Mouse (Mus musculus) cerebellum, postnatal 14 days (tissue): ENCODE data around the gene Hist1h2aa.

Source experiments
- DNase-seq, 2 experiments: peaks; one replicate each; pipeline ENCODE4 v3.0.0; 2021; ENCODE audit warnings: mixed read lengths in 2 of 2

Hist1h2aa gene

GRCm38 (mm10) chr13:23934211-23934520 lies at the start of gene Hist1h2aa:
TSS of gene Hist1h2aa (plus strand) at chr13:23934462.
- no peak for DNase-seq

GRCm38 (mm10) chr13:23885540-23885939 lies 48.7 kb upstream of the Hist1h2aa start:
- DNase-seq, result no peak

DNA sequence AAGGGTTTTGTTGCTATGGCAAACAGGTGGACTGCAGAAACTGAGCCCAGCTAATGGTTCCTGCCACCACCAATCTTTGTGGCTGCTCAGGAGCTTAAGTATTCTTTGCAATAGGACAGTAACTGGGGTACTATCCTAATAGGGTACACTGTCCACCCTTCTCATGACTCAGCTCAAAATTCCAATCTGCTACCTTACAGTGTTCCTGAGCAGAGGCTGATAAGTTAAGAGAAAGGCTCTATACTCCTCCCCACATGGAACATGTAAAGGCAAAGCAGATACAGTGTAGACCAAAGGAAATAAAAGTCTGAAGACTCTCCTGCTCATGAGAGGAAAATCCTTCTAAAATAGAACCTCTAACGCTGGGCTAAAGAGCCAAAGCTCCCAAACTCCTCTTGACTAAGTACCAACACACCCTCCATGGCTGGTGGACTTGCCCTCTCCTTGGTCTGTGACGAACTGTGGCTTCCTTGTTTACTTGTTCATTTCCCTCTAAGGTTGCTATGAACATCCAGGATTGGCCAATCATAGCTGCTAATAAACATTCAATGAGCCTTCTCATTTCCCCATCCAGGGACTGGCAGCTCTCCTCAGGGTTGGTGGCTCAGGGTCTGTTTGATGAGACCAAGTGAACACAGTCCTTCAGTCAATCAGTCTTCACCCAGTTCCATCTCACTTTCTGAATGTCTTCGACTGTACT lies 47.1 kb upstream of the Hist1h2aa start:
- no peak for DNase-seq

DNA sequence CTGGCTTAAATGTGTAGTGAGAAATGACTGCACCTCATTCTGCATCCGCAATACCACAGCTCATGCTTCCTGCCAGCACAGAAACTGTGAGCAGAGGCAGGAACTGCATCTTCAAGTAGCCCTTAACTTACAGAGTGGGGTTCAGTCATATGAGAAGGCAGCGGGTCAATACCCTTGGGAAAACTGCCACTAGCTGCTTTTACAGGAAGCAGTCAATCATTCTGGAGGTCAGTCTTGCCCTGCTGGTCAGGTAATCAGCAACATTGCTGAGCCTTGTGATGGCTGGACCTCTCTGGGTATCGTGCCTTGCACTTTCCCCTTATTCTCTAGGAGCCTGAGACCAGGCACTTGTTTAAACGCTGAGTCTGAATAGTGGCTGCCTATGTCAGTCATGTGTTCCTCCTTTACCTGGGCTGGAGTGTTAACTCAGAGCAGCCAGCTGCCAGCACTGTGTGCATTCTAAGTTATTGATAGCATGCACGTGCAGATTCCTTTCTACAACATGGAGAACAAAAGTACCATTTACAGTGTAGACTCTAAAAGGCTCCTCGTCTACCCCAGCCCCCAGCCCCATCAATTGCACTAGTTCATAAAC lies 45.2 kb upstream of the Hist1h2aa start:
- DNase-seq, result no peak

GRCm38 (mm10) chr13:23892592-23893268 lies 41.5 kb upstream of the Hist1h2aa start:
- DNase-seq, result peak; percentile 1 to 11

GRCm38 (mm10) chr13:23893269-23893593 lies 41.0 kb upstream of the Hist1h2aa start:
- DNase-seq, result peak in 1 of 2 experiments; percentile 2

- DNase-seq, result no peak
These were observed 36.0 kb upstream of the Hist1h2aa start for GRCm38 (mm10) chr13:23898242-23898641.

DNA sequence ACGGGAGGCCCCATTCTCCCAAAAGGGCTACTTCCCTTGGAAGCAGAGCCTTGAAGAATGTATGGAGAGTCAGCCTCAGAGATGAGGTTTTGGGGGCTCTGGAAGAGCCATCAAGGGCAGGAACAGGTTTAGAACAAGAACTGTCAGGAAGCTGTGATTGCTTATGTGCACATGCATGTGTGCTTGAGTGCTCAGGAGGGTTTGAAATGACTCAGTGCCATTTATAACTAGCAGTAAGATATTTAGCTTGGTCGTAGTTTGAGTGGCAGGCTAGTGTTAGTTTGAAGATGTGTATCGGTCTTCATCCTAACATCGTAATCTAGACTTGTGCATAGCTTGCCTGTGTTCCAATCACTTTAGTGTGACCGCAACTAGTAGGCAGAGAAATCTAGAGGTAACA lies 27.4 kb upstream of the Hist1h2aa start:
- DNase-seq, result no peak

DNA sequence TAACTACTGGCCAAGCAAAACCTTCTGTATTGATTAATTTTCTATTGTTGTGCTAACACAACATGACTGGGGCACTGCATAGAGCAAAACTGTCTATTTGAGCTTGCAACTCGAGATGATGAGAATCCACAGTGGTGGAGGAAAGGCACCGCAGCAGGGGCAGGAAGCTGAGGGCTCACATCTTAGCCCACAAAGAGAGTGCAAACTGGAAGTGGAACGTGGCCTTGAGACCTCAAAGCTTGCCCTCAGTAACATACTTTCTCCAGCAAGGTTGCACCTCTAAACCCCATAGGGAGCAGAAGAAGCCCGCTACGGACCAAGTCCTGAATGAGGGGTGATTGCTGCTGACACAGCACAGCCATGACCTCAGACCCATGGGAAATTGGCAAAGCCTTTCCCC lies 24.1 kb upstream of the Hist1h2aa start:
- DNase-seq, result no peak

DNA sequence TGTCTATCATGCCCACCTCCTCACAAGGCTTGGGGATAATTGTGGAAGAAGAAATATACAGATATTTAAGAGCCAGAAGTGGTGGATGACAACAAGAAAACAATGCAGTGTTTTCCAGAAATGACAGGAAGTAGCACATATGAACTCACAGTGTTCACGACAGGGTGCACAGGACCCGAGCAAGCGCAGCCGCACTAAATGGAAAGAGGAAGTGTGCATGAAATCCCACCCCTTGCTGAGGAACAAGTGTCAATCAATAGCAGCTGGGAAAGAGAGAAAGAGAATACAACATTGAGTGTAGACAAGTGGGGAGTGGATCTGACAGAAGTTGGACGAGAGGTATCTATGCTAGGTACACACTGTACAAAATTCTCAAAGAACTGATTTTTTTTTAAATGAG lies 22.9 kb upstream of the Hist1h2aa start:
- no peak for DNase-seq

- DNase-seq, result no peak
These were observed 20.4 kb upstream of the Hist1h2aa start for GRCm38 (mm10) chr13:23913791-23914306.

DNA sequence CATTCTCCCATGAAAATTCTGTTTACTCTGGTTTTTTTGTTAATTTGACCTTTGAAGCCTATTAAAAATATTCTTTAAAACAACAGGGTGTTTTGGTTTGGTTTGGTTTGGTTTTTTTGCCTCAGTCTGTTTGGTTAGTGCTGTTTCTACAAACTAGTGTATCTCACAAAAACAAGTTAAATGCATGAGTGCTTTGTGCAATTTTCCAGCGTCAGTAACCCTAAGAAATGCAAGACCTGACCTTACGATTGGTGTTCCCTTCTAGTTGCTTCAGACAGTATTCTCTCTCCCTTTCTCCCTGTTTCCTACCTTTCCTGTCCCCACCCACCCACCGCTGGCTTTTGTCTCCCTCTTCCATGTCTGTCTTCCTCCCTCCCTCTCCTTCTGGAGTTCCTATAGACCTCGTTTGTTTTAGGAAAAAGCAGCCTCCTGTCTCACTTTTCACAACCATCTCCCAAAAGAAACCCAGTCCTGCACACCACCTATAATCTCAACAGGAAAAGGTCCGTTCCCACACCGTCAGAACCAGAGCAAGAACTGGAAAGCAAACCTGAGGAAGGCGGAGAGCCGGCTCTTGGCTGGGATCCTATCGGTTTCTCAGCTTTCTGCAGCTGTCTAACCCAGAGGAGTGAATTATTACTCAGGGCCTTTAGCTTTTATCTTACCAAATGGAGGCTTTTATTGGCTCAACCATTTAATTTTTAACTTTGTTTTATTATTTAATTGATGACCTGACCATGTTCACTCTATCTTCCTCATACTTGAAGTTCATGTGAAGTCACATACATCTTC lies 19.7 kb upstream of the Hist1h2aa start, which contains the start of gene Slc17a4:
Gene Slc17a4 (minus strand): TSS at position 634 of the 792 bp plus-strand sequence.
- DNase-seq, result no peak

DNA sequence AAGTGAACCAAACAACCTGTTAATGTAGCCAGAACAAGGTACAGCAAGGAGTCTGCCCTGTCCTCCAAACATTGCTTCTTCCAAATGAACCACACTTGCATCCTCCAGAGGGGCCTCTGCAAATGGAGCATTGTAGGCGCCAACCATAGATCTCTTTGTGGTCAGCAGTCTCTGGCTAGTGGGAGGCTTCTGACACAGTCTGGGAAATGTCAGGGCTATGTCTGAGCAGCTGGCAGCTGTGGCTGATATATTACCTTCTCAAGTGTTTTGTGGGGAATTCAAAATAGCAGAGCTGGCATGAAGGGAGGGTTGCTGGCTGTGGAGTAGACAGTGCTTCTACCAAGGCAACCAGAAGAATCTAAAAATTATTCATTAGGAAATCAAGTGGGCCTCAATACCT lies 18.1 kb upstream of the Hist1h2aa start:
- DNase-seq, result no peak

GRCm38 (mm10) chr13:23917674-23918073 lies 16.6 kb upstream of the Hist1h2aa start:
- DNase-seq, result no peak

DNA sequence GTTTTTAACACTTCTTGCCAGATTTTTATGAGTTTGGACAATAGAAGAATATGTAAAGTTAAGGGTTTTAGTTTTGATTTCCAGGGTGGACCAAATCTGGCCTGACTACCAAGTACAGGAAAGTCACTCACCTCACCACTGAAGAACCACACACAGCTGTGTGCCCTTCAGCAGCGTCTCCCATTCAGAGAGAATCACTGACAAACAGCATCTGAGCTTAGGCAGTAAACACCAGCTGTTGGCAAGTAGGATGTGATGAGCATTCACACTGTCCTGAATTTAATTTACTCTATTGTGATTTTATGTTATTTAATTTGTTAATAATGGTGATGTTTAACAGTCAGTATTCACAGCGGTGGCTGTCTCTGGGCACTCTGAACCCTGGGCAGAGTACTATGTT lies 8.5 kb upstream of the Hist1h2aa start:
- DNase-seq, result no peak

GRCm38 (mm10) chr13:23928637-23929036 lies 5.6 kb upstream of the Hist1h2aa start:
- DNase-seq, result no peak

- no peak for DNase-seq
These were observed 3.8 kb upstream of the Hist1h2aa start for GRCm38 (mm10) chr13:23930461-23930860.

GRCm38 (mm10) chr13:23930904-23931303 lies 3.4 kb upstream of the Hist1h2aa start:
- DNase-seq, result no peak

GRCm38 (mm10) chr13:23933421-23934210 lies 646 bp upstream of the Hist1h2aa start, which contains the start of gene Hist1h2ba:
TSS of gene Hist1h2ba (minus strand) at chr13:23934156.
- DNase-seq, result no peak

GRCm38 (mm10) chr13:23938699-23939098 lies 4.4 kb downstream of the Hist1h2aa start:
- peak; percentile 95 to 97 for DNase-seq

DNA sequence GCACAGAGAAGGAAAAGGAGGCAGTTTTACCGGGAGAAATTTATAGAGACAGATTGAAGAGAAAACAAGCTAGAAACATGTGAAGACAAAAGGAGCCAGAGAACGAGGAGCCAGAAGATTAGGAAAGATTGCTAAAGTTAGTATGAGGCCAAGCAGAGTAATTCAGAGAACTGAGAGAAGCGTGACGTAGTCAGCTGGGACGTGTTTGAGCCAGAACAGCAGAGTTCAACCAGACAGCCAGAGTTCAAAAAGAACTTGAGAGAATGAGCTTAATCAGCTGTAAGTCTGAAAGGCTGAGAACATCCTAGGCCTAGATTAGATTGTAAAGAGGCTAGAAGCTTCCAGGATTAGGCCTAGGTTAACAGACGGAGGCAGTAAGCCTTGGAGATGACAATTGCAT lies 6.0 kb downstream of the Hist1h2aa start:
- DNase-seq, result no peak

- DNase-seq, result peak in 1 of 2 experiments; percentile 6
These were observed 8.6 kb downstream of the Hist1h2aa start for GRCm38 (mm10) chr13:23942861-23943260.
